Comparison of ENCODE assay signal across 10 mouse cellular contexts in the genomic region with DNA sequence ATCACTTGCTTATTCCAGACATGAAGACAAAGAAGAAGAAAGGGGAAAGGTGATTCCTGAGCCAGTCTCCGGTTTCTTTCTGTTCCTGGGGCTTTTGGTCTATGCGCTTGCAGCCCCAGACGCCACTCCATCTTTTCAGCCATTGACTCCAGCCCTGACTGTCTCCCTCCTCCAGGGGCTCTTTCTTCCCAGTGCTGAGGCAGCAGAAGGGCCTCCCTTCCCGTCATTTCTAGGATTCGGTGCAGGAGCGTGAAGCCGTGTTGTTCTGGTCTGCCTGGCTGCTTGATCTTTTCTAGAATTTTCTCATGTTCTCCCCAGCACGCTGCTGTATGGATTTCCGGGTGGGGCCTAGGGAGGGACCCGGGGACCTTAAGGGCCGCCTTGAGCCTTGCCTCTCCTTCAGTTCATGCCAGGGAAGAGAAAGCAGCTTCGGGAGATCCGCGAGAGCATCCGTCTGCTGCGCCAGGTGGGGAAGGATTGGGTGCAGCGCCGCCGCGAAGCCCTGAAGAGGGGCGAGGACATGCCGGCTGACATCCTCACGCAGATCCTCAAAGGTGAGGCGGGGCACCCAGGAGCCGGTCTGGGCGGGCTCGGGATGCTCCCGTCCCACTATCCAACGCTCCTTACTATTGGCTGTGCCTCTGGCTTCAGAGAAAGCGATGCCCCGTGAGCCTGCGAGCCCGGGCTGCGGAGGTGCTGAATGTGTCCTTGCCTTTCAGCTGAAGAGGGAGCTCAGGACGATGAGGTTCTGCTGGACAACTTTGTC. TPM values are rescaled to one million over a fixed set of nuclear protein-coding genes. Genes with fewer than 3 reads are reported as not detected.
DNase-seq lines count a peak whose midpoint lies in the region; ATAC-seq and TF ChIP-seq lines count a peak whose summit lies in the region.
"Had no signal": no experiment of that assay in that cellular context is flagged by ENCODE, and none has a peak within 500 bp of the region (broad histone marks: within the 10 kb centered on the region; RNA-seq: fewer than 3 reads in every experiment).

No protein-coding gene starts in this region.

- no peaks in the 10 kb centered on the region; the same call in 1 of the 2 replicates for H3K27me3 ChIP-seq in forebrain, embryonic 15.5 days
- peaks cover 20% of the 10 kb centered on the region for H3K27me3 ChIP-seq in liver, postnatal 0 days (ENCODE audit: insufficient read depth, low read length)

- H3K4me3 ChIP-seq in forebrain, embryonic 15.5 days, result peak overlapping the region; percentile 23
- H3K4me3 ChIP-seq in liver, postnatal 0 days (ENCODE audit: low read depth, low read length), result no peak overlapping the region
- H3K4me3 ChIP-seq: liver, embryonic 13.5 days had no signal

- peak overlapping the region; percentile 22; the same call in 1 of the 2 replicates for H3K9ac ChIP-seq in forebrain, embryonic 15.5 days (replicated peaks)
- no peak overlapping the region for H3K9ac ChIP-seq in liver, postnatal 0 days (replicated peaks)
- H3K9ac ChIP-seq: liver, embryonic 13.5 days had no signal

- no peak for TF ChIP-seq EP300 in liver, postnatal 0 days (IDR thresholded peaks at IDR 0.05; ENCODE audit: low read depth)

- intact Hi-C loops in left cerebral cortex, postnatal 10 days (cut with DNase I), result no loop called here
- intact Hi-C loops in left cerebral cortex, postnatal 4 days (cut with DNase I), result no loop called here

- H3K4me1 ChIP-seq in forebrain, embryonic 15.5 days, result peaks cover 7% of the 10 kb centered on the region; the same call in 1 of the 2 replicates
- no peaks in the 10 kb centered on the region for H3K4me1 ChIP-seq in liver, postnatal 0 days (ENCODE audit: insufficient read depth)
- H3K4me1 ChIP-seq: liver, embryonic 13.5 days had no signal

- peak; percentile 46; the same call in 1 of the 2 replicates for ATAC-seq in forebrain, embryonic 15.5 days (replicated peaks)
- no peak for ATAC-seq in liver, postnatal 0 days

- 12% methylated on average over 35 of the region's 35 CpGs for WGBS in forebrain, embryonic 15.5 days
- WGBS in liver, postnatal 0 days (ENCODE audit: insufficient replicate concordance), result 10% methylated on average over 35 of the region's 35 CpGs

- H3K4me2 ChIP-seq in forebrain, embryonic 15.5 days (replicated peaks), result peak overlapping the region; percentile 45
- H3K4me2 ChIP-seq in liver, postnatal 0 days (ENCODE audit: low read depth, low read length), result 0 out of 2 replicates have a peak overlapping the region, but pooled peaks have one; percentile 18
- H3K4me2 ChIP-seq: liver, embryonic 13.5 days had no signal

- no peak for TF ChIP-seq CTCF in liver, postnatal 0 days (IDR thresholded peaks at IDR 0.05; ENCODE audit: low read depth)

- peak; percentile 35 for DNase-seq in embryo, embryonic 10 days (ENCODE audit: low spot score)
- DNase-seq in embryo, embryonic 9.5 days (ENCODE audit: extremely low spot score), result no peak
- peak; percentile 50 for DNase-seq in ES-CJ7 (ENCODE audit: low read depth, low spot score)
- DNase-seq in liver, postnatal 0 days, result no peak
- DNase-seq in left cerebral cortex, postnatal 10 days (ENCODE audit: extremely low spot score in 1 of 2, low spot score in 2 of 2), result no peak
- no peak for DNase-seq in left cerebral cortex, postnatal 4 days
- DNase-seq in kidney, adult 8-10 months, result no peak
- DNase-seq: liver, embryonic 13.5 days; retina, postnatal 1 day had no signal

- no peak overlapping the region for H3K27ac ChIP-seq in forebrain, embryonic 15.5 days (replicated peaks)
- no peak overlapping the region for H3K27ac ChIP-seq in liver, postnatal 0 days (ENCODE audit: low read depth)
- H3K27ac ChIP-seq: liver, embryonic 13.5 days had no signal

- H3K9me3 ChIP-seq in forebrain, embryonic 15.5 days, result no peaks in the 10 kb centered on the region
- H3K9me3 ChIP-seq in liver, postnatal 0 days (ENCODE audit: low read length), result no peaks in the 10 kb centered on the region

- no peaks in the 10 kb centered on the region for H3K36me3 ChIP-seq in forebrain, embryonic 15.5 days
- no peaks in the 10 kb centered on the region for H3K36me3 ChIP-seq in liver, postnatal 0 days (replicated peaks; ENCODE audit: insufficient read depth, low read length)
- H3K36me3 ChIP-seq: liver, embryonic 13.5 days had no signal

RNA-seq across cellular contexts. Expression of gene Eml1, which starts 18.2 kb away (rescaled TPM):
- polyA plus RNA-seq in forebrain, embryonic 15.5 days (2015; fragmentation: Nextera tagmentation; extraction: Ambion mirVana), result 58.6 and 65.7 TPM in 2 replicates
- 4.6 and 4.8 TPM in 2 replicates for polyA plus RNA-seq in liver, postnatal 0 days (2015; fragmentation: Nextera tagmentation; extraction: Ambion mirVana)
- 10 to 100 TPM; 60.4 to 64.4 TPM for total RNA-seq in left cerebral cortex, postnatal 10 days (2021)
- 10 to 100 TPM; 93.3 to 99.0 TPM for total RNA-seq in left cerebral cortex, postnatal 4 days (2021)

RNA-seq across cellular contexts. Expression of gene Cyp46a1, which starts 18.4 kb away (rescaled TPM):
- 19.8 and 22.6 TPM in 2 replicates for polyA plus RNA-seq in forebrain, embryonic 15.5 days (2015; fragmentation: Nextera tagmentation; extraction: Ambion mirVana)
- 0.09 and 0.23 TPM in 2 replicates for polyA plus RNA-seq in liver, postnatal 0 days (2015; fragmentation: Nextera tagmentation; extraction: Ambion mirVana)
- total RNA-seq in left cerebral cortex, postnatal 10 days (2021), result 100 to 1,000 TPM; 159 to 168 TPM
- total RNA-seq in left cerebral cortex, postnatal 4 days (2021), result 10 to 100 TPM; 65.7 to 78.6 TPM

RNA-seq across cellular contexts. Expression of gene Hhipl1, which starts 46.5 kb away (rescaled TPM):
- polyA plus RNA-seq in forebrain, embryonic 15.5 days (2015; fragmentation: Nextera tagmentation; extraction: Ambion mirVana), result 1.8 and 1.9 TPM in 2 replicates
- 0.02 TPM in 1 of 2 replicates, not detected in the other for polyA plus RNA-seq in liver, postnatal 0 days (2015; fragmentation: Nextera tagmentation; extraction: Ambion mirVana)
- 1 to 10 TPM; 7.6 to 7.8 TPM for total RNA-seq in left cerebral cortex, postnatal 10 days (2021)
- 1 to 10 TPM; 6.3 to 6.6 TPM for total RNA-seq in left cerebral cortex, postnatal 4 days (2021)
- polyA plus RNA-seq: liver, embryonic 13.5 days had no signal

Comparison
In these comparisons a context has a peak if more than half of its experiments do, and no peak if none do; other contexts are left out.
1. DNase-seq: peak in embryo, embryonic 10 days (single experiment) and ES-CJ7 (single experiment); none in embryo, embryonic 9.5 days (single experiment), liver, postnatal 0 days (single experiment), left cerebral cortex, postnatal 10 days (0 of 2), left cerebral cortex, postnatal 4 days (single experiment) and kidney, adult 8-10 months (0 of 2).